Mouse (Mus musculus) small intestine, adult 2 months (tissue): Measurements from ENCODE around the gene Agap1.

Source experiments
- CTCF ChIP-seq: fragments of 200-500 bp; IDR thresholded peaks from 2 replicates; pipeline ENCODE4 v1.5.1; 2012; ENCODE audit warnings: low read depth, mild to moderate bottlenecking, control low read depth, inconsistent platforms, low read length, moderate library complexity, mixed read lengths; ENCODE audit not compliant: insufficient replicate concordance, insufficient read length; ENCODE audit errors: extremely low read depth
- POLR2A ChIP-seq: fragments of 200-500 bp; IDR thresholded peaks from 2 replicates; pipeline ENCODE4 v1.6.1; 2012; ENCODE audit warnings: low read depth, mild to moderate bottlenecking, control low read depth, inconsistent platforms, low read length, moderate library complexity

GRCm38 (mm10) chr1:89938884-89939595 lies 484.4 kb downstream of the Agap1 start:
- TF ChIP-seq CTCF (peak; percentile 35; the same call in 1 of the 2 replicates), POLR2A (no peak)
